Mouse (Mus musculus) lung, embryonic 15.5 days (tissue): ENCODE data around the gene Gorasp1. TPM values are rescaled to one million over a fixed set of nuclear protein-coding genes. Genes with fewer than 3 reads are reported as not detected.
A peak's percentile ranks its signal among the peaks of the same experiment; 100 is the strongest.

ENCODE experiments used
- ATAC-seq: fragments of 200-750 bp; cut with Nextera tagmentation; 2 replicates; pipeline ENCODE4 v1.8.0; 2017; ENCODE audit warnings: moderate number of reproducible peaks, borderline replicate concordance; ENCODE audit not compliant: low FRiP score, low TSS enrichment; ENCODE audit errors: extremely low read depth
- H3K27ac ChIP-seq: fragments of 300-500 bp; sonication (generic); 2 replicates; pipeline ENCODE4 v1.5.1; 2015; ENCODE audit warnings: moderate library complexity, mild to moderate bottlenecking, inconsistent platforms
- H3K27me3 ChIP-seq: fragments of 300-500 bp; sonication (generic); 2 replicates; pipeline ENCODE4 v1.6.1; 2015; ENCODE audit warnings: inconsistent platforms
- H3K36me3 ChIP-seq: fragments of 300-500 bp; sonication (generic); 2 replicates; pipeline ENCODE4 v1.6.1; 2015; ENCODE audit warnings: inconsistent platforms
- H3K4me1 ChIP-seq: fragments of 300-500 bp; sonication (generic); 2 replicates; pipeline ENCODE4 v1.6.1; 2015; ENCODE audit warnings: inconsistent platforms
- H3K4me2 ChIP-seq: fragments of 300-500 bp; sonication (generic); 2 replicates; pipeline ENCODE4 v1.6.1; 2015; ENCODE audit warnings: inconsistent platforms, mild to moderate bottlenecking, moderate library complexity
- H3K4me3 ChIP-seq: fragments of 300-500 bp; sonication (generic); 2 replicates; pipeline ENCODE4 v1.5.1; 2015; ENCODE audit warnings: mild to moderate bottlenecking, inconsistent platforms
- H3K9ac ChIP-seq: fragments of 300-500 bp; sonication (generic); 2 replicates; pipeline ENCODE4 v1.6.1; 2015; ENCODE audit warnings: inconsistent platforms
- H3K9me3 ChIP-seq: fragments of 300-500 bp; sonication (generic); 2 replicates; pipeline ENCODE4 v1.6.1; 2016; ENCODE audit warnings: inconsistent platforms
- WGBS: fragments of 180-500 bp; shearing (Covaris S2); methylation state at CpG from one replicate; pipeline ENCODE4 v1.1.7; 2015; 5-methylcytosine and 5-hydroxymethylcytosine counted together
- polyA plus RNA-seq: library from polyadenylated mRNA; unstranded; fragments of >200 nt; fragmentation: Nextera tagmentation; extraction: Ambion mirVana; gene quantifications from 2 replicates; pipeline ENCODE4 v1.2.1, GENCODE M21; 2015

Gene Gorasp1
- polyA plus RNA-seq, 1 experiment from 2014 or later, result 35.6 TPM

DNA sequence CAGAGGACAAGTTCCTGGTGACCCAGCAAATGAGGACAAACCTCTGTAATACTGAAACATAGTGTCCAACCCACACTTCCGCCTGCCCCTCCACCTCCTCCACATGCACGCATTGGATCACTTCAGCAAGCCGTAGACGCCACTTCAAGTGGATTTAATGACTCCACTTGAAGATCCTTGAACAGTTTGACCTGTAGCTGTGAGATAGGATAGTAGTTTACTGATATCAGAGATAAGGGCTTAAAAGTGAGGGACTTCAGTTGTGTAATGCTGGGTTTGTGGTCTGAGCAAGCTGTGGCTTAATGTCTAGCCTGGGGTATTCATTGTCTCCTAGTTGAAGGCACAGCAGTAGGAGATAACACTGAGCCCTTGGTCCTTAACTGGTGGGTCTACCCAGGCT, 13.9 kb downstream of the Gorasp1 start:
- Histone ChIP-seq H3K9ac (no peak overlapping the region), H3K4me3 (no peak overlapping the region), H3K4me1 (peaks cover 25% of the 10 kb centered on the region), H3K27me3 (no peaks in the 10 kb centered on the region), H3K27ac (no peak overlapping the region), H3K36me3 (peaks cover 71% of the 10 kb centered on the region), H3K9me3 (no peaks in the 10 kb centered on the region), H3K4me2 (no peak overlapping the region)
- WGBS, result 66% methylated on average over 4 of the region's 4 CpGs
- ATAC-seq, result no peak

DNA sequence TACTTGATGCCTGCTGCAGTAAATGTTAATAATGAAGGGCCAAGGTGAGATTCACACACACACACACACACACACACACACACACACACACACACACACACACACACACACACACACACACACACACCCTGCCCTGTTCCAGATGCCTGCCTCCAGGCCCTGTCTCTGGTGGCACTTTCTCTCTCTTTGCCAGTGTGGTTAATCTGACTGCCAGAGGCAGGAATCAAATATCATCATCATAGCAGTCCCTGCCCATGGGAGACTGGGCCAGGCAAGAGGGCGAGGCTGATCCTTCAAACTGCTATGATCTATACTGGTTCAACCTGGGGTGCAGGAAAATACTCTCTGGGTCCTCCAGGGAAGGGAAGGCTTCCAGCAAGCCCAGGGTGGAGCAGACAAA, 17.5 kb downstream of the Gorasp1 start:
- Histone ChIP-seq H3K9ac (no peak overlapping the region), H3K4me3 (no peak overlapping the region), H3K4me1 (peaks cover 6% of the 10 kb centered on the region; the same call in 1 of the 2 replicates), H3K27me3 (no peaks in the 10 kb centered on the region), H3K27ac (no peak overlapping the region), H3K36me3 (peaks cover 79% of the 10 kb centered on the region), H3K4me2 (no peak overlapping the region), H3K9me3 (no peaks in the 10 kb centered on the region)
- 82% methylated on average over 1 of the region's 1 CpGs for WGBS
- ATAC-seq, result no peak

DNA sequence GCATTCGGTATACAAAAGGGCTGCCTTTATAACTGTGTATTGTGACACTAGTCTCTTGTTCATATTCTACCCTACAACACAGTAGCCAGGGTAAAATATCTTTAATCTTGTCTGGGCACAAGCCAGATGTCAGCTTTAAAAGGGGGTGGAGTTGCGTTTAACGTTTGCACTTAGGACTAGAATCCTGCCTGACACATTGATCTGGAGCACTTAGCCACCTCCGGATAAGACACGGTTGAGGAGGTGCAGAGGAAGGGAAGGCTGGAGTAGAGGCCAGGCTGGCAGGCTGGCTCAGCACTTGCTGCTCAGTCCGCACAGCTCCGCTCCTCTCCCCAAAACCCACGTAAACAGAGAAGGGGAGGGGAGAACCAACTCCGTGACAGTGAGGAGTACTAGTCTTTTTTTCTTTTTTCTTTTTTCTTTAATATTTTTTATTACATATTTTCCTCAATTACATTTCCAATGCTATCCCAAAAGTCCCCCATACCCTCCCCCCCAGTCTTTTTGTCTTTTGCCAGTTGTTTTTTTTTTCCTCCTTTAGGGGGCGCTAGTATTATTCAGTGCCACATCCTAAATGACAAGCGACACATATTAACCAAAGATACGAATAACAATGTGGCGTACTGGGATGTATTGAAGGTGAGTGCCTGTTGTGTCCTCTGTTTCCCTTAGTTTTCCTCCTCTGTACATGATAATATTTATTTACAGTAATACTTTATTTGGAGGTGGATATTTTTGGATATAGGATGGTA, 24.1 kb downstream of the Gorasp1 start:
- 68% methylated on average over 13 of the region's 13 CpGs for WGBS
- Histone ChIP-seq H3K9me3 (no peaks in the 10 kb centered on the region), H3K27me3 (no peaks in the 10 kb centered on the region), H3K9ac (no peak overlapping the region), H3K4me1 (no peaks in the 10 kb centered on the region), H3K36me3 (peaks cover 87% of the 10 kb centered on the region), H3K4me2 (no peak overlapping the region), H3K27ac (no peak overlapping the region), H3K4me3 (no peak overlapping the region)
- no peak for ATAC-seq

DNA sequence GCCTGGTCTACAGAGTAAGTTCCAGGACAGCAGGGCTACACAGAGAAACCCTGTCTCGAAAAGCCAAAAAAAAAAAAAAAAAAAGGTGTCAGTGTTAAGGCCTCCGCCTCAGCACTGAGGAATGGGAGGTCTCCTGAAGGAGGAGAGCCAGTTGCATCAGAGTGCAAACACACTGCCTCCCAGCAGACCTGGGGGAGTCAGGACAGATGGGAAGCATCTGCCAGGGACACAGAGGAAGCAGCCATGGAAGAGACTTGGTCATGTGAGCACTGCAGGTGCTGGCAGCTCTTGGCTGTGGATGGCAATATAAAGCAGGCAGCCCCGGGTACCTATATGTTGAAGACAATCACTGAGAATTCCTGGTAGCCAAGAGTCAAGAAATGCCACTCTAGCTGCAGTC, 27.4 kb downstream of the Gorasp1 start:
- H3K36me3 ChIP-seq, result peaks cover 93% of the 10 kb centered on the region
- H3K4me3 ChIP-seq, result no peak overlapping the region
- 82% methylated on average over 3 of the region's 3 CpGs for WGBS
- H3K9me3 ChIP-seq, result no peaks in the 10 kb centered on the region
- H3K27ac ChIP-seq, result no peak overlapping the region
- no peak overlapping the region for H3K9ac ChIP-seq
- no peak overlapping the region for H3K4me2 ChIP-seq
- no peaks in the 10 kb centered on the region for H3K27me3 ChIP-seq
- no peak for ATAC-seq
- no peaks in the 10 kb centered on the region for H3K4me1 ChIP-seq

DNA sequence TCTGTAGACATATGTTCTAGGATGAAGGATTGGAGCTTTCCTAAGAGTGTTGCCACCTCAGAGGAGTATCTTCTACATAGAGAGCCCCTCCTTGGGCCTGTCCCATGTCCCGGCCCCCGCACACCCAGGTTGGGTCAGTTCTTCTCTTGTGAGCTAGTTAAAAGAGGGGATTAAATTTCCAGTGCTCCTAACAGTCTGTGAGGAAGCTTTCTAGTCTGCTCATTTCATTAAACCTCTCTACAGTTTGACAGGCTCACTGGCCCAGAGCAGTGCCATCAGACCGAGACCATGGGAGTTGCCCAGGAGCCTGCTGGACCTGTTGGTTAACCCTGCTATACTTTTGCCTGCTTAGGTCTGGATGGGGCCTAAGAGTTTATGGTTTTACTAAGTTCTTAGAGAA, 28.7 kb downstream of the Gorasp1 start:
- WGBS, result 95% methylated on average over 3 of the region's 3 CpGs
- Histone ChIP-seq H3K4me2 (no peak overlapping the region), H3K36me3 (peaks cover 93% of the 10 kb centered on the region), H3K27me3 (no peaks in the 10 kb centered on the region), H3K9me3 (no peaks in the 10 kb centered on the region), H3K9ac (no peak overlapping the region), H3K4me3 (no peak overlapping the region), H3K27ac (no peak overlapping the region), H3K4me1 (no peaks in the 10 kb centered on the region)
- no peak for ATAC-seq

DNA sequence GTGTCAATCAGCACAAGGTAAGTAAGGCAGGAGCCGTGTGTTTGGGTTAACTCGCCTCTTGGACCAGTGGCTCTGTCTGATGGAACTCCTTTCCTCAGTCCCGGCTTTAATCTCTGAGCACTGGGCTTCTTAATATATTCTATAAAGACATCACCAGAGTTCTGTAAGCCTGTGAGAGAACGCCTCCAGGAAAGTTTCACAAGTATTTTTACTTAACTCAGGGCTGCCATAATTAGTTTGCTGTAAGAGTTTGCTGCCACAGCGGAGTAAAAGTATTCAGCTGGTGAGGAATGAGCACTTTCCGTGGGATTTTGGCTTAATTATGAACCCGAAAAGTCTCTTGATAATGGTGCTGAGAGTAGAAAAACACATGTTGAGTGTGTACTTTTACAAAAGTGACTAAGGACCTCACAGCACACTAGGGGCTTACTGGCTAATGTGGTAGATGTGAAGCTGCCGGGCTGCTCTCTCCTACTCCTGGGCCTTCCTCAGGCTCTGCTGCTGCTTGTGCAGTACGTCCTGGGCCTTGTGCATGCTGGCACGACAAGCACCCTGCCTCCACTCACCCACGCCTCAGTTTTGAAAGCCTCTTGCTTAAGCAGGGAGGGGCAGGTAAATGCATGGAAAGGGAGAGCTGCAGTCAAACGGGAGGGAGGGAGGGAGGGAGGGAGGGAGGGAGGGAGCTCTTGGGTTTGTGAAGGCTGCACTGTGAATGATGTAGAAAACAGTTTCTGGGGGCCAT, 34.8 kb downstream of the Gorasp1 start:
- no peak overlapping the region for H3K27ac ChIP-seq
- H3K9me3 ChIP-seq, result no peaks in the 10 kb centered on the region
- no peak for ATAC-seq
- no peak overlapping the region for H3K4me2 ChIP-seq
- H3K4me1 ChIP-seq, result no peaks in the 10 kb centered on the region
- H3K4me3 ChIP-seq, result no peak overlapping the region
- H3K27me3 ChIP-seq, result no peaks in the 10 kb centered on the region
- H3K36me3 ChIP-seq, result peaks cover 45% of the 10 kb centered on the region
- WGBS, result 76% methylated on average over 12 of the region's 12 CpGs
- no peak overlapping the region for H3K9ac ChIP-seq

DNA sequence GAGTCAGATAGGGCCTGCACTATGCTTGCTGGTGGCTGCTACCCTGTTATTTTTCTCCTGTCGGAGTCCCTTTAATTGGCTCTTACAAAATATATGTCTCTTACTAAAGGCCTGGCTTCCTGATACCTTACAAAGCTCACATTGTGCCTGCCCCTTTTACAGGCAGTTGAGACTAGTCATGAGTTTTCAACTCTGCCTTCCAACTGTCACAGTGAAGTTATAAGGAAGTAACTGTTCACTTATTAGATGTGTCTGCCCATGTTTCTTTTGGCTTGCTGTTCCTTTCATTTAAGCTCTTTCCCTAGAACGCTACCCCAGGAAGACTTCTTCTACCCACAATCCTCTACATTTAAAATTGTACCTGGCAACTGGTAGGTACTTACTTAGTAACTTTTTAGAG, 37.9 kb downstream of the Gorasp1 start:
- 89% methylated on average over 2 of the region's 2 CpGs for WGBS
- no peak overlapping the region for H3K9ac ChIP-seq
- peaks cover 16% of the 10 kb centered on the region for H3K36me3 ChIP-seq
- no peak overlapping the region for H3K4me3 ChIP-seq
- no peaks in the 10 kb centered on the region for H3K27me3 ChIP-seq
- no peak overlapping the region for H3K4me2 ChIP-seq
- H3K4me1 ChIP-seq, result peaks cover 10% of the 10 kb centered on the region
- no peak for ATAC-seq
- H3K9me3 ChIP-seq, result no peaks in the 10 kb centered on the region
- no peak overlapping the region for H3K27ac ChIP-seq

DNA sequence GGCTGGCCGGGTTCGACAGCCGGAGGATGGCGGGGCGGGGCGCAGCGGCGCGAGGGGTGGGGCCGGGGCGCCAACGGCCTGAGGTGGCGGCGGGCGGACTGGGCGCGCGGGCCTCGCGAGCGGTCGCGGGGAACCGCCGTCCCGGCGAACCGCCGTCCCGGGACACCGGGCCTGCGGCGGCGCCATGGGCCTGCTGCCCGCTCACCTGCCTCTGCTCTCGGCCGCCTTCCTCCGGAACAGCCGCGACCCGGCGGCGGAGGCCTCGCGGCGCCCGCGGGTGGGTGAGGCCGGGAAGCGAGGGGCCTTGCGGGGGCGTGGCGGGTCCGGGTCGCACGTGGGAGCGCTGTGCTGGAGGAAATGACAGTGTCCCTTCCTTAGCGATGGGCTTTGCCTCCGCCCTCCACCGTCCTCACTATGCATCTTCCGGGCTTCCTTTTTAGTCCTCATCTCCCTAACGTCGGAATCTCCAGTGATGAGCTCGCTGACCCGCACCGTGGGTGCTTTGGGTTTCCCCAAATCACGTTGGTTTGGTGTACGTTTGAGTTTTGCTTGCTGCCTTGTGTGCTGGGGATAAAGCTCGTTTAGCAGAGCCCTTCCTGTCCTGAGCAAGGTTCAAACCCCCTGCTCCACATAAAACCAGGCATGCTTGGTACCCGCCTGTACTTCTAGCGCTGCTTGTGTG, 42.2 kb downstream of the Gorasp1 start:
- Histone ChIP-seq H3K4me2 (peak overlapping the region; percentile 86), H3K36me3 (no peaks in the 10 kb centered on the region), H3K4me1 (peaks cover 10% of the 10 kb centered on the region), H3K9me3 (no peaks in the 10 kb centered on the region), H3K9ac (peak overlapping the region; percentile 77), H3K27me3 (no peaks in the 10 kb centered on the region), H3K27ac (peak overlapping the region; percentile 72), H3K4me3 (peak overlapping the region; percentile 88)
- ATAC-seq, result peak; percentile 80
- whole genome bisulfite sequencing, result under 1% methylated on average over 66 of the region's 71 CpGs

DNA sequence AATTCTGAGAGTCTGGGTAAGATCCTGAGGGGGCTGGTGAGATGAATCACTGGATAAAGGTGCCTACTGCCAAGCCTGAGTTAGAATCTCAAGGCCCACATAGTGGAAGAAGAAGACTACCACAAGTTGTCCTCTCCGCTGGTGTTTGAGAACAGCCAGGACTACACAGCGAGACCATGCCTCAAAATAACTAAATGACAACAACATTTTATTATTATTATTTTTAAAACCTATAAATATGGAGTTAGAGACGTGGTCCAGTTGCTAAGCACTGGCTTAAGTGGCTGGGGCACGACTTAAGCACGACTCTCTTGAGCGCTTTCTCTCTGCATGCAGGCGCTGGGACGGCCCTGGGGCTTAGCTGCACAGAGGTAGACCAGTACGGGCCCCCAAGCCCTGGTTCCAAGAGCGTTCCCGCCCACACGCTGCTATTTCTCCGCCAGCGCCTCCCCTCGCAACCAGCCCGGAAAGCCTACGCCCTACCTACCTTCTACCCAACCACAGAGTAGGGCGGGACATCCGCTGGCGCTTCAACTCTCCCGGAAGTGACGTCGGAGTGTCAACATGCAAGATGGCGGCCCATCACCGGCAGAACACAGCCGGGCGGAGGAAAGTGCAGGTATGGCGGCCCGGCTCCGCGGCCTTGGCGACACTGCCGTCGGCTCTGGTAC, 42.9 kb downstream of the Gorasp1 start, which contains the start of gene Wdr48:
TSS of gene Wdr48 (plus strand) at position 540 of the 671 bp plus-strand sequence.
- 3% methylated on average over 34 of the region's 34 CpGs for WGBS
- peak within 1 kb of the TSS; percentile 88 for H3K4me3 ChIP-seq
- peak; percentile 100 for ATAC-seq
- no peaks in the 10 kb centered on the region for H3K9me3 ChIP-seq
- peak within 1 kb of the TSS; percentile 77 for H3K9ac ChIP-seq
- H3K27ac ChIP-seq, result peak within 1 kb of the TSS; percentile 72
- peaks cover 10% of the 10 kb centered on the region for H3K4me1 ChIP-seq
- no peaks in the 10 kb centered on the region for H3K36me3 ChIP-seq
- H3K27me3 ChIP-seq, result no peaks in the 10 kb centered on the region
- H3K4me2 ChIP-seq, result peak within 1 kb of the TSS; percentile 86

DNA sequence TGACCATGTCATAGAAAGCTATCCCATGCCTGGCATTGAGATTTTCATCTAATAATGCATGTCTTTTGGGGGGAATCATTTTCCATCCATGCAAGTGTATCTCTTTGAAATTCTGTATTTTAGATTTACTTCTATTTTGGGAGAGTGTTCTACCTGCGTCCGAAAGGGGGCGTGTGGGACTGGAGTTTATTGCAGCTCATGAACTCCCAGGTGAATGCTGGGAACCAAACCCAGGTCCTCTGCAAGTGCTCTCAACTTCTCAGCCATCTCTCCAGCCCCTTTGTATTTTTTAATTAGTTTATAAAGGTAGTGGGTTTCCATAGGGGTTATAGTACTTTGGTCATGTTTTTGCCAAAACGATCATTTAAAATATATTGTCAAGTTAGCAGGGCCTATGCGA, 43.5 kb downstream of the Gorasp1 start:
- peak overlapping the region; percentile 72; the same call in 1 of the 2 replicates for H3K27ac ChIP-seq
- ATAC-seq, result no peak
- no peaks in the 10 kb centered on the region for H3K36me3 ChIP-seq
- H3K9ac ChIP-seq, result peak overlapping the region; percentile 77; the same call in 1 of the 2 replicates
- no peaks in the 10 kb centered on the region for H3K27me3 ChIP-seq
- no peak overlapping the region for H3K4me3 ChIP-seq
- no peaks in the 10 kb centered on the region for H3K9me3 ChIP-seq
- 80% methylated on average over 5 of the region's 5 CpGs for WGBS
- H3K4me2 ChIP-seq, result peak overlapping the region; percentile 62
- H3K4me1 ChIP-seq, result peaks cover 10% of the 10 kb centered on the region

DNA sequence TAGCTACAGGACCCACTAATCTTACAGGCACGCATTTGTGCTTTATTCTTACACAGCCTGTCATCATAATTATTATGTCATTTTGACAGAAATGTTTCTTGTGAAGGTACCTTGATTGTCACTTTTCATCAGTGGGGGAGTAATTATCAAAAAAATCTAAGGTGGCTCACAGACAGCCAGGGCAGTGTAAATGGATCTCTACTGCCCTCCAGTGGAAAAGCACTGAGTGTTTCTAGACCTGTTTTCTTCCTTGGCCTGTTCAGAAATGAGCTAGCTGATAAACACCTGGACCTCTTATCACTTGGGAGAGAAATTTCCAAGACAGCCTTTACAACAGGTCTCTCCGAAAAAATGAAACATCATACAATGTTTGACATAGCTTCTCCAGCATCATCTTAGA, 46.7 kb downstream of the Gorasp1 start:
- Histone ChIP-seq H3K4me1 (peaks cover 4% of the 10 kb centered on the region), H3K4me2 (no peak overlapping the region), H3K4me3 (no peak overlapping the region), H3K27me3 (no peaks in the 10 kb centered on the region), H3K9ac (no peak overlapping the region), H3K36me3 (no peaks in the 10 kb centered on the region), H3K9me3 (no peaks in the 10 kb centered on the region), H3K27ac (no peak overlapping the region)
- WGBS, result 46% methylated on average over 2 of the region's 2 CpGs
- ATAC-seq, result no peak
